Mouse (Mus musculus) liver, embryonic 14.5 days (tissue): ENCODE results near the gene Tcn2. TPM values are rescaled to one million over a fixed set of nuclear protein-coding genes. Genes with fewer than 3 reads are reported as not detected.

Source experiments
- ATAC-seq: fragments of 200-750 bp; cut with Nextera tagmentation; 2 replicates; pipeline ENCODE4 v1.8.0; 2017; ENCODE audit warnings: moderate number of reproducible peaks, mild to moderate bottlenecking, moderate library complexity; ENCODE audit not compliant: insufficient read depth
- DNase-seq, 3 experiments: peaks; one replicate each; pipeline ENCODE4 v3.0.0-alpha.2; 2012 to 2013; ENCODE audit warnings: low read depth in 3 of 3, low spot score in 3 of 3
- H3K27ac ChIP-seq: fragments of 300-500 bp; sonication (generic); 2 replicates; pipeline ENCODE4 v1.5.1; 2014; ENCODE audit warnings: moderate library complexity, mild to moderate bottlenecking, control low read depth, inconsistent platforms
- H3K27me3 ChIP-seq: fragments of 300-500 bp; sonication (generic); 2 replicates; pipeline ENCODE4 v1.6.1; 2014; ENCODE audit warnings: mild to moderate bottlenecking, low read length, moderate library complexity; ENCODE audit not compliant: control insufficient read depth, insufficient read depth
- H3K36me3 ChIP-seq: fragments of 300-500 bp; sonication (generic); replicated peaks from 2 replicates; pipeline ENCODE4 v1.6.1; 2014; ENCODE audit warnings: low read depth; ENCODE audit not compliant: control insufficient read depth, insufficient read depth
- H3K4me1 ChIP-seq, 2 experiments: fragments of 200-500 bp in 1 of 2; fragments of 300-500 bp in 1 of 2; sonication (generic) in 1 of 2; replicated peaks; 2 replicates each; pipeline ENCODE4 v1.6.1; 2012 to 2014; ENCODE audit warnings: antibody characterized with exemption in 1 of 2, inconsistent platforms in 1 of 2, low read length in 1 of 2; ENCODE audit not compliant: control insufficient read depth in 2 of 2, insufficient read depth in 2 of 2
- H3K4me2 ChIP-seq: fragments of 300-500 bp; sonication (generic); 2 replicates; pipeline ENCODE4 v1.6.1; 2014; ENCODE audit warnings: low read depth, mild to moderate bottlenecking, control low read depth, moderate library complexity
- H3K4me3 ChIP-seq, 2 experiments: fragments of 200-500 bp in 1 of 2; fragments of 300-500 bp in 1 of 2; sonication (generic) in 1 of 2; 2 replicates each; pipeline ENCODE4 v1.5.1; 2012 to 2014; ENCODE audit warnings: low read depth in 2 of 2, low read length in 2 of 2, mild to moderate bottlenecking in 2 of 2, control low read depth in 1 of 2, inconsistent platforms in 1 of 2, moderate library complexity in 1 of 2; ENCODE audit not compliant: insufficient read depth in 1 of 2
- H3K9ac ChIP-seq: fragments of 300-500 bp; sonication (generic); replicated peaks from 2 replicates; pipeline ENCODE4 v1.6.1; 2014; ENCODE audit warnings: mild to moderate bottlenecking, control low read depth, moderate library complexity
- H3K9me3 ChIP-seq: fragments of 300-500 bp; sonication (generic); 2 replicates; pipeline ENCODE4 v1.6.1; 2016; ENCODE audit warnings: low read length, mixed read lengths; ENCODE audit not compliant: control insufficient read depth
- CTCF ChIP-seq: IDR thresholded peaks from 2 replicates; pipeline ENCODE4 v1.5.1; 2016; ENCODE audit warnings: antibody characterized with exemption, low read depth, control low read depth
- EP300 ChIP-seq: IDR thresholded peaks from 2 replicates; pipeline ENCODE4 v1.6.1; 2016; ENCODE audit warnings: antibody characterized with exemption, low read depth
- WGBS: fragments of 180-500 bp; shearing (Covaris S2); extraction: QIAGEN DNeasy Blood & Tissue Kit; methylation state at CpG from one replicate; pipeline ENCODE4 v1.1.7; 2014; ENCODE audit not compliant: insufficient replicate concordance; 5-methylcytosine and 5-hydroxymethylcytosine counted together
- polyA plus RNA-seq, 2 experiments: library from polyadenylated mRNA; depleted of rRNA in 1 of 2; stranded (reverse) in 1 of 2; unstranded in 1 of 2; fragments of >200 nt; fragmentation: Nextera tagmentation in 1 of 2; extraction: Ambion mirVana in 1 of 2; gene quantifications; 2 replicates each; pipeline versions ENCODE4 v1.2.1 to v1.2.3; 2012 to 2014

Gene Tcn2
- polyA plus RNA-seq, 2 experiments: 14.6 to 16.3 TPM

- no peak for DNase-seq
- ATAC-seq: no peak
- H3K4me1 ChIP-seq: no peaks in the 10 kb centered on the region
- no peak for TF ChIP-seq CTCF
- TF ChIP-seq EP300: no peak
- 70% methylated on average over 9 of the region's 9 CpGs for WGBS
- no peaks in the 10 kb centered on the region for H3K27me3 ChIP-seq
- no peak overlapping the region for H3K9ac ChIP-seq
- no peak overlapping the region for H3K4me3 ChIP-seq
- H3K36me3 ChIP-seq: no peaks in the 10 kb centered on the region
- no peak overlapping the region for H3K27ac ChIP-seq
- H3K9me3 ChIP-seq: no peaks in the 10 kb centered on the region
- H3K4me2 ChIP-seq: no peak overlapping the region
These were observed 1.9 kb upstream of the Tcn2 start for GRCm38 (mm10) chr11:3933756-3934285.

DNA sequence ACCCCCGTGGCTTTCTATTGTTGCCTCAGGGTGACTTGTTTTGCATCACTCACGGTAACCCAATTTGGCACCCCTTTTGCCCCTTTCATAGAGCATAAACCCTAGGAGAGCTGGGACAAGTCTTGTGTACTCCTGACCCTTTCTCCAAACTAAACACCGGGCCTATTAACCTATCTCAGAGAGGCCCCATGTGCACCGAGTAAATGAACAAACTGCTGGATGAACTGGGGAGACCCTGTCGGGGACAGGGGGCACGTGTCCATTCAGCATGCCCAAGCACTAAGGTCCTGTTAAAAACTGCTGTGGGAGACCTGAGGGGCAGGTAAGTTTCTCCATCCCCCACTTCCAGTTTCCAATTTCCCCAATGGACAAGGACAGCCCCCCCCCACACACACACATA, 1.0 kb downstream of the Tcn2 start:
- ATAC-seq: no peak
- H3K27me3 ChIP-seq: no peaks in the 10 kb centered on the region
- WGBS: 36% methylated on average over 6 of the region's 6 CpGs
- no peak overlapping the region for H3K9ac ChIP-seq
- DNase-seq: no peak
- no peaks in the 10 kb centered on the region for H3K36me3 ChIP-seq
- H3K27ac ChIP-seq: no peak overlapping the region
- no peaks in the 10 kb centered on the region for H3K9me3 ChIP-seq
- TF ChIP-seq EP300: no peak
- no peak overlapping the region for H3K4me3 ChIP-seq
- H3K4me1 ChIP-seq: no peaks in the 10 kb centered on the region
- H3K4me2 ChIP-seq: peak overlapping the region; percentile 67

DNA sequence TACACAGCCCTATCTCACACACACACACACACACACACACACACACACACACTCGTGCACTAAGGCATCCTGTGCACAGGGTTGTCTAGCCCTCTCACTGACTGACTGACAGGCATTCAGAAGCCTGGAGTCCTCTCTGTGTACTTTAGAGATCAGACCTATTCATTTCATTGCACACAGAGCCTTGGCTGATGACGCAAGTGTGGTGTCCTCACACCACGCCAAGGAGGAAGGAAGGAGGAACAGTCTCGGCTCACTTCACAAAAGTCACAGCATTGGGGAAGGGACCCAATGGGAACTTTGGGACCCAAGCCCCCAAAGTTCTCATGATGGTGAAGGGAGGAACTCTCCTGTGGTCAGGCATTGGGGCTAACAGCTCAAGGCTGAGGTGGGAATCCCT, 1.9 kb downstream of the Tcn2 start:
- Histone ChIP-seq H3K4me1 (no peaks in the 10 kb centered on the region), H3K4me3 (no peak overlapping the region), H3K9me3 (no peaks in the 10 kb centered on the region), H3K27me3 (no peaks in the 10 kb centered on the region), H3K9ac (no peak overlapping the region), H3K27ac (no peak overlapping the region), H3K4me2 (no peak overlapping the region), H3K36me3 (no peaks in the 10 kb centered on the region)
- TF ChIP-seq EP300: no peak
- TF ChIP-seq CTCF: no peak
- DNase-seq (peak in 1 of 3 experiments; percentile 13), ATAC-seq (no peak)
- 17% methylated on average over 4 of the region's 4 CpGs for WGBS

GRCm38 (mm10) chr11:3925916-3926315, 6.0 kb downstream of the Tcn2 start:
- DNase-seq: no peak
- 76% methylated on average over 10 of the region's 10 CpGs for WGBS
- H3K36me3 ChIP-seq: no peaks in the 10 kb centered on the region
- no peaks in the 10 kb centered on the region for H3K4me1 ChIP-seq
- H3K4me2 ChIP-seq: no peak overlapping the region
- no peak overlapping the region for H3K9ac ChIP-seq
- H3K4me3 ChIP-seq: no peak overlapping the region
- TF ChIP-seq CTCF: no peak
- no peak for TF ChIP-seq EP300
- H3K27me3 ChIP-seq: no peaks in the 10 kb centered on the region
- H3K9me3 ChIP-seq: no peaks in the 10 kb centered on the region
- no peak overlapping the region for H3K27ac ChIP-seq
- no peak for ATAC-seq

DNA sequence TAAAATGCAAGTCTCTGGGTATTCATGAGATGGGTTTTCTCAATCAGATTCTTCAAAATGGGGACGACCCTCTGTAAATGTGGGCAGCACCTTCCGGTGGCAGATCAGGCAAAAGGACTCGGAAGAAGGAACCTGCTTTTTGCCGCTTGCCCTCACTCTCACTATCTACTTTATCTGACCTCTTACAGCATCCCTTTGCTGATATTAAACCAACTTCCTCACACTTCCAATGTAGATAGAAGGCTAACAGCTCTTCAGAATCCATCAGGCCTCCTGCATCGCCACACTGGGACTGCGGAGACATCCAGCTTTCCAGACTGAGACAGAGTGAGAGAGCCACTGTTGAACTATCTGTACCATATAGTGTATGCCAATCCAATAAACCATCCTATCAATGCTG, 9.2 kb downstream of the Tcn2 start:
- no peak for ATAC-seq
- Histone ChIP-seq H3K36me3 (no peaks in the 10 kb centered on the region), H3K27me3 (no peaks in the 10 kb centered on the region), H3K4me1 (no peaks in the 10 kb centered on the region), H3K4me3 (no peak overlapping the region), H3K9ac (no peak overlapping the region), H3K27ac (no peak overlapping the region), H3K9me3 (no peaks in the 10 kb centered on the region), H3K4me2 (no peak overlapping the region)
- TF ChIP-seq EP300: no peak
- TF ChIP-seq CTCF: no peak
- DNase-seq: no peak
- 77% methylated on average over 6 of the region's 6 CpGs for WGBS
